Mouse (Mus musculus) CH12.LX (cell line): ENCODE data around the gene Gm20431. TPM values are rescaled to one million over a fixed set of nuclear protein-coding genes. Genes with fewer than 3 reads are reported as not detected.

Source experiments
- DNase-seq: peaks from one replicate; pipeline ENCODE4 v3.0.0-alpha.2; 2013; ENCODE audit errors: extremely low read depth
- H3K27ac ChIP-seq: 2 replicates; pipeline ENCODE4 v1.5.1; 2012; ENCODE audit warnings: low read depth, mild to moderate bottlenecking, control low read depth, moderate library complexity; ENCODE audit not compliant: insufficient read depth
- H3K27me3 ChIP-seq: replicated peaks from 2 replicates; pipeline ENCODE3; 2012; ENCODE audit warnings: inconsistent platforms
- H3K36me3 ChIP-seq, 2 experiments: replicated peaks in 1 of 2; 2 replicates each; pipeline versions ENCODE3 to v1.6.1; 2012; ENCODE audit warnings: inconsistent platforms in 1 of 2, low read length in 1 of 2, mild to moderate bottlenecking in 1 of 2, mixed read lengths in 1 of 2, moderate library complexity in 1 of 2; ENCODE audit not compliant: control insufficient read depth in 1 of 2, insufficient read depth in 1 of 2
- H3K4me1 ChIP-seq, 2 experiments: 2 replicates each; pipeline ENCODE4 v1.6.1; 2012; ENCODE audit warnings: inconsistent platforms in 1 of 2, moderate library complexity in 1 of 2; ENCODE audit not compliant: insufficient read depth in 2 of 2, control insufficient read depth in 1 of 2
- H3K4me2 ChIP-seq: 2 replicates; pipeline ENCODE4 v1.6.1; 2012; ENCODE audit warnings: low read depth, mild to moderate bottlenecking, control low read depth; ENCODE audit not compliant: poor library complexity, insufficient read depth, severe bottlenecking
- H3K4me3 ChIP-seq, 3 experiments: fragments of 150-350 bp in 1 of 3; sonication (generic) in 1 of 3; replicated peaks in 1 of 3; 2 replicates each; pipeline versions ENCODE3 to v1.5.1; 2011 to 2012; ENCODE audit warnings: low read depth in 2 of 3, low read length in 2 of 3, mild to moderate bottlenecking in 2 of 3, moderate library complexity in 2 of 3, control low read depth in 1 of 3, improper control_type of control experiment in 1 of 3, inconsistent platforms in 1 of 3, mixed read lengths in 1 of 3; ENCODE audit not compliant: poor library complexity in 1 of 3
- H3K79me2 ChIP-seq: replicated peaks from 2 replicates; pipeline ENCODE4 v1.6.1; 2012; ENCODE audit warnings: mild to moderate bottlenecking, moderate library complexity; ENCODE audit not compliant: control insufficient read depth, poor library complexity, insufficient read depth, severe bottlenecking; ENCODE audit errors: extremely low read depth
- H3K9ac ChIP-seq: 2 replicates; pipeline ENCODE4 v1.6.1; 2012; ENCODE audit warnings: low read depth, mild to moderate bottlenecking, control low read depth, moderate library complexity; ENCODE audit not compliant: insufficient read depth
- H3K9me3 ChIP-seq: replicated peaks from 2 replicates; pipeline ENCODE3; 2012; ENCODE audit warnings: low read length, inconsistent platforms, mixed read lengths
- BHLHE40 ChIP-seq: IDR thresholded peaks from 2 replicates; pipeline ENCODE4 v1.6.1; 2011; ENCODE audit warnings: mild to moderate bottlenecking, low read depth, low read length, improper control_type of control experiment
- CHD1 ChIP-seq: IDR thresholded peaks from 2 replicates; pipeline ENCODE4 v1.6.1; 2012; ENCODE audit warnings: low read depth, low read length, improper control_type of control experiment, inconsistent platforms
- CHD2 ChIP-seq: IDR thresholded peaks from 2 replicates; pipeline ENCODE4 v1.6.1; 2011; ENCODE audit warnings: low read length, improper control_type of control experiment
- E2F4 ChIP-seq: IDR thresholded peaks from 2 replicates; pipeline ENCODE4 v1.6.1; 2011; ENCODE audit warnings: low read depth, low read length, improper control_type of control experiment; ENCODE audit not compliant: insufficient replicate concordance
- ELF1 ChIP-seq: IDR thresholded peaks from 2 replicates; pipeline ENCODE4 v1.6.1; 2014; ENCODE audit warnings: low read depth, mild to moderate bottlenecking, inconsistent platforms, low read length, improper control_type of control experiment
- EP300 ChIP-seq: IDR thresholded peaks from 2 replicates; pipeline ENCODE4 v1.6.1; 2011; ENCODE audit warnings: low read length, improper control_type of control experiment
- ETS1 ChIP-seq: conservative IDR thresholded peaks from 2 replicates; pipeline ENCODE4 v1.6.1; 2012; ENCODE audit warnings: low read depth, mild to moderate bottlenecking, inconsistent platforms, low read length, improper control_type of control experiment, moderate library complexity
- GABPA ChIP-seq: IDR thresholded peaks from 2 replicates; pipeline ENCODE4 v1.6.1; 2012; ENCODE audit warnings: low read depth, low read length, improper control_type of control experiment, inconsistent platforms; ENCODE audit not compliant: insufficient replicate concordance
- HCFC1 ChIP-seq: IDR thresholded peaks from 2 replicates; pipeline ENCODE4 v1.6.1; 2012; ENCODE audit warnings: low read depth, mild to moderate bottlenecking, inconsistent platforms, low read length, improper control_type of control experiment
- IRF4 ChIP-seq: IDR thresholded peaks from 2 replicates; pipeline ENCODE4 v1.6.1; 2014; ENCODE audit warnings: low read depth, mild to moderate bottlenecking, inconsistent platforms, low read length, improper control_type of control experiment
- JUND ChIP-seq: conservative IDR thresholded peaks from 2 replicates; pipeline ENCODE4 v1.6.1; 2011; ENCODE audit warnings: low read depth, low read length, improper control_type of control experiment
- MAFK ChIP-seq: IDR thresholded peaks from 2 replicates; pipeline ENCODE4 v1.6.1; 2011; ENCODE audit warnings: low read length, improper control_type of control experiment; ENCODE audit not compliant: insufficient replicate concordance
- MAZ ChIP-seq: IDR thresholded peaks from 2 replicates; pipeline ENCODE4 v1.6.1; 2012; ENCODE audit warnings: low read depth, mild to moderate bottlenecking, inconsistent platforms, low read length, improper control_type of control experiment, moderate library complexity
- NELFE ChIP-seq: IDR thresholded peaks from 2 replicates; pipeline ENCODE4 v1.6.1; 2011; ENCODE audit warnings: low read depth, low read length, improper control_type of control experiment
- NRF1 ChIP-seq: IDR thresholded peaks from 2 replicates; pipeline ENCODE4 v1.6.1; 2014; ENCODE audit warnings: low read depth, mild to moderate bottlenecking, inconsistent platforms, low read length, improper control_type of control experiment, moderate library complexity
- POLR2A ChIP-seq: IDR thresholded peaks from 2 replicates; pipeline ENCODE4 v1.6.1; 2011; ENCODE audit warnings: low read depth, mild to moderate bottlenecking, improper control_type of control experiment, low read length
- RAD21 ChIP-seq: IDR thresholded peaks from 2 replicates; pipeline ENCODE4 v1.6.1; 2011; ENCODE audit warnings: low read depth, mild to moderate bottlenecking, low read length, improper control_type of control experiment, moderate library complexity
- RCOR1 ChIP-seq: conservative IDR thresholded peaks from 2 replicates; pipeline ENCODE4 v1.6.1; 2012; ENCODE audit warnings: low read depth, mild to moderate bottlenecking, inconsistent platforms, low read length, improper control_type of control experiment
- SMC3 ChIP-seq: IDR thresholded peaks from 2 replicates; pipeline ENCODE4 v1.6.1; 2011; ENCODE audit warnings: low read depth, low read length, improper control_type of control experiment
- TBP ChIP-seq: conservative IDR thresholded peaks from 2 replicates; pipeline ENCODE4 v1.6.1; 2011; ENCODE audit warnings: low read depth, low read length, improper control_type of control experiment
- ZKSCAN1 ChIP-seq: IDR thresholded peaks from 2 replicates; pipeline ENCODE4 v1.6.1; 2012; ENCODE audit warnings: low read depth, inconsistent platforms, low read length, improper control_type of control experiment, borderline replicate concordance
- ZMIZ1 ChIP-seq: IDR thresholded peaks from 2 replicates; pipeline ENCODE4 v1.6.1; 2012; ENCODE audit warnings: low read depth, mild to moderate bottlenecking, inconsistent platforms, low read length, improper control_type of control experiment
- ZNF384 ChIP-seq: IDR thresholded peaks from 2 replicates; pipeline ENCODE4 v1.6.1; 2012; ENCODE audit warnings: low read depth, low read length, improper control_type of control experiment, inconsistent platforms
- dilution Hi-C: fragments of 300-500 bp; cut with MboI; formaldehyde crosslinking; loops from 2 replicates; pipeline ENCODE4 v1.14.3; 2020; ENCODE audit warnings: low sequenced_read_pairs; ENCODE audit not compliant: extremely low pct_unique_long_range_greater_than_20kb, extremely low pct_ligation_motif_present
- in situ Hi-C: fragments of 300-500 bp; cut with MboI; formaldehyde crosslinking; loops from 3 replicates; pipeline ENCODE4 v1.14.3; 2019; ENCODE audit warnings: low sequenced_read_pairs, low pct_ligation_motif_present, low pct_unique_long_range_greater_than_20kb, mixed read lengths
- polyA plus RNA-seq: library from polyadenylated mRNA; unstranded; fragments of >175 nt; gene quantifications from 2 replicates; pipeline ENCODE4 v1.2.1, GENCODE M21; 2012; ENCODE audit warnings: low read depth; ENCODE audit not compliant: insufficient read length
- total RNA-seq, 2 experiments: library from RNA; depleted of rRNA; stranded (reverse); fragments of 300-350 nt in 1 of 2; fragments of >200 nt in 1 of 2; gene quantifications; 2 replicates each; pipeline ENCODE4 v1.2.3; 2012 to 2014

The Gm20431 gene
- total and polyA plus RNA-seq, 3 experiments: 2.4 to 15.0 TPM; not detected in 1

- H3K79me2 ChIP-seq: no peaks in the 10 kb centered on the region
- in situ Hi-C loops (no loop called here), dilution Hi-C loops (no loop called here)
- no peak overlapping the region for H3K27ac ChIP-seq
- no peaks in the 10 kb centered on the region for H3K9me3 ChIP-seq
- DNase-seq: no peak
- TF ChIP-seq CHD1 (no peak), NRF1 (no peak), RAD21 (no peak), ELF1 (no peak), MAFK (no peak), CHD2 (no peak), ZNF384 (no peak), EP300 (no peak), E2F4 (no peak), ZMIZ1 (no peak), TBP (no peak), ZKSCAN1 (no peak), HCFC1 (no peak), GABPA (no peak), POLR2A (no peak), RCOR1 (no peak), SMC3 (no peak), JUND (no peak)
- H3K9ac ChIP-seq: no peak overlapping the region
- no peak overlapping the region for H3K4me2 ChIP-seq
- peaks cover 9 to 56% of the 10 kb centered on the region in 2 experiments for H3K36me3 ChIP-seq
- peaks cover 23 to 66% of the 10 kb centered on the region in 2 experiments for H3K4me1 ChIP-seq
- H3K27me3 ChIP-seq: no peaks in the 10 kb centered on the region
- no peak overlapping the region for H3K4me3 ChIP-seq
Measured at GRCm38 (mm10) chr2:167570815-167571214, 90.5 kb downstream of the Gm20431 start.

- TF ChIP-seq RCOR1 (no peak), MAFK (no peak), BHLHE40 (no peak), IRF4 (no peak), MAZ (no peak), ETS1 (no peak), NELFE (no peak)
- peaks cover 7 to 48% of the 10 kb centered on the region in 2 experiments for H3K36me3 ChIP-seq
- DNase-seq: no peak
- H3K79me2 ChIP-seq: no peaks in the 10 kb centered on the region
- H3K9me3 ChIP-seq: no peaks in the 10 kb centered on the region
- H3K27me3 ChIP-seq: no peaks in the 10 kb centered on the region
- H3K9ac ChIP-seq: no peak overlapping the region
- dilution Hi-C loops (no loop called here), in situ Hi-C loops (no loop called here)
- H3K4me2 ChIP-seq: no peak overlapping the region
- H3K27ac ChIP-seq: no peak overlapping the region
- peaks cover 26 to 69% of the 10 kb centered on the region in 2 experiments for H3K4me1 ChIP-seq
- H3K4me3 ChIP-seq: no peak overlapping the region
Measured at GRCm38 (mm10) chr2:167569934-167570651, 91.2 kb downstream of the Gm20431 start.
